19 mouse cellular contexts compared by ENCODE assay signal in the genomic region with DNA sequence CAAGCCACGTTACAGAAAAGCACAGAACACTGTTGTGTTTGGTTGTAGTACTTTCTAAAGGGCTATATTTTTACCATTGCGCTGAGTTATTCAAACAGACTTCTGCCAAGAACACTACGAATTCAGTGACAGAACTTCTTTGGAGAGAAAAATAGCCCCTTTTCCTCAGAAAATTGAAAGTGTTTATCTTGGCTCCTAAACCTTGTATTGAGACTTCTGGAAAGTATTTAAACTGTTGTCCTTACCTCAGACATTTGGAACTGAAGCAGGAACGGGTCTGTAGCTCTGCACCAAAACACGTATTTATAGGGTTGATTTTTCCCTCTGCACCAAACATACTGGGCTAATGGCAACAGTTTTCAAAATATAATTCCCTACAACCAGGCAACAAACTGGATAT.
DNase-seq lines count a peak whose midpoint lies in the region; ATAC-seq lines count a peak whose summit lies in the region.
"Had no signal": no experiment of that assay in that cellular context is flagged by ENCODE, and none has a peak within 500 bp of the region (broad histone marks: within the 10 kb centered on the region; RNA-seq: fewer than 3 reads in every experiment).

No protein-coding gene starts in this region.

- H3K27me3 ChIP-seq in embryonic facial prominence, embryonic 14.5 days (replicated peaks; ENCODE audit: control insufficient read depth, insufficient read depth, low read length), result no peaks in the 10 kb centered on the region
- no peaks in the 10 kb centered on the region for H3K27me3 ChIP-seq in embryonic facial prominence, embryonic 10.5 days (replicated peaks; ENCODE audit: low read depth, poor library complexity, severe bottlenecking)
- H3K27me3 ChIP-seq in intestine, embryonic 14.5 days (replicated peaks; ENCODE audit: control insufficient read depth, insufficient read depth, low read length), result no peaks in the 10 kb centered on the region
- no peaks in the 10 kb centered on the region for H3K27me3 ChIP-seq in intestine, embryonic 15.5 days (replicated peaks)
- H3K27me3 ChIP-seq in lung, embryonic 15.5 days, result no peaks in the 10 kb centered on the region
- H3K27me3 ChIP-seq in stomach, embryonic 16.5 days (ENCODE audit: control insufficient read depth, insufficient read depth, low read length), result no peaks in the 10 kb centered on the region
- H3K27me3 ChIP-seq: hindbrain, embryonic 12.5 days had no signal

- peak overlapping the region; percentile 39 for H3K27ac ChIP-seq in embryonic facial prominence, embryonic 14.5 days (replicated peaks; ENCODE audit: low read depth, low read length)
- no peak overlapping the region for H3K27ac ChIP-seq in embryonic facial prominence, embryonic 10.5 days (replicated peaks)
- 0 out of 2 replicates have a peak overlapping the region, but pooled peaks have one; percentile 4 for H3K27ac ChIP-seq in intestine, embryonic 14.5 days (ENCODE audit: low read depth)
- H3K27ac ChIP-seq in intestine, embryonic 15.5 days, result no peak overlapping the region
- 0 out of 2 replicates have a peak overlapping the region, but pooled peaks have one; percentile 5 for H3K27ac ChIP-seq in lung, embryonic 15.5 days
- peak overlapping the region; percentile 49 for H3K27ac ChIP-seq in stomach, embryonic 16.5 days (ENCODE audit: low read length)
- H3K27ac ChIP-seq: hindbrain, embryonic 12.5 days; liver, embryonic 14.5 days had no signal

- DNase-seq in embryonic facial prominence, embryonic 14.5 days (ENCODE audit: low spot score), result peak; percentile 79
- no peak for DNase-seq in embryonic facial prominence, embryonic 10.5 days (ENCODE audit: low spot score)
- DNase-seq in intestine, embryonic 14.5 days (ENCODE audit: low spot score), result no peak
- DNase-seq in lung, postnatal 10 days, result no peak
- DNase-seq in thymus, adult 18-20 months, result no peak
- DNase-seq: adrenal gland, adult 8-10 months; cerebellum, adult 9-10 months; gastrocnemius, postnatal 36 days; heart, postnatal 14 days; lung, postnatal 36 days; right cerebral cortex, postnatal 25 days; thymus, postnatal 36 days had no signal

- no peaks in the 10 kb centered on the region; the same call in 1 of the 2 replicates for H3K4me1 ChIP-seq in embryonic facial prominence, embryonic 14.5 days (ENCODE audit: control insufficient read depth, insufficient read depth, low read length)
- peaks cover 9% of the 10 kb centered on the region for H3K4me1 ChIP-seq in embryonic facial prominence, embryonic 10.5 days
- H3K4me1 ChIP-seq in intestine, embryonic 14.5 days (replicated peaks; ENCODE audit: control insufficient read depth, insufficient read depth, low read length), result peaks cover 5% of the 10 kb centered on the region
- H3K4me1 ChIP-seq in intestine, embryonic 15.5 days (replicated peaks), result no peaks in the 10 kb centered on the region
- no peaks in the 10 kb centered on the region for H3K4me1 ChIP-seq in lung, embryonic 15.5 days
- peaks cover 7% of the 10 kb centered on the region; the same call in 1 of the 2 replicates for H3K4me1 ChIP-seq in stomach, embryonic 16.5 days (ENCODE audit: control insufficient read depth, insufficient read depth, low read length)

- H3K4me2 ChIP-seq in embryonic facial prominence, embryonic 14.5 days (ENCODE audit: low read depth, low read length), result no peak overlapping the region
- no peak overlapping the region for H3K4me2 ChIP-seq in intestine, embryonic 14.5 days (ENCODE audit: low read length)
- no peak overlapping the region for H3K4me2 ChIP-seq in intestine, embryonic 15.5 days (replicated peaks)
- H3K4me2 ChIP-seq in lung, embryonic 15.5 days, result no peak overlapping the region
- H3K4me2 ChIP-seq in stomach, embryonic 16.5 days (ENCODE audit: low read depth, low read length), result no peak overlapping the region
- H3K4me2 ChIP-seq: hindbrain, embryonic 12.5 days had no signal

- no peaks in the 10 kb centered on the region for H3K36me3 ChIP-seq in embryonic facial prominence, embryonic 14.5 days (ENCODE audit: control insufficient read depth, insufficient read depth, low read length)
- H3K36me3 ChIP-seq in embryonic facial prominence, embryonic 10.5 days (replicated peaks), result no peaks in the 10 kb centered on the region
- no peaks in the 10 kb centered on the region for H3K36me3 ChIP-seq in intestine, embryonic 14.5 days (ENCODE audit: control insufficient read depth, insufficient read depth, low read length)
- no peaks in the 10 kb centered on the region for H3K36me3 ChIP-seq in intestine, embryonic 15.5 days
- H3K36me3 ChIP-seq in lung, embryonic 15.5 days, result no peaks in the 10 kb centered on the region
- no peaks in the 10 kb centered on the region for H3K36me3 ChIP-seq in stomach, embryonic 16.5 days (ENCODE audit: control insufficient read depth, insufficient read depth, low read length)
- H3K36me3 ChIP-seq: hindbrain, embryonic 12.5 days had no signal

- H3K9ac ChIP-seq in embryonic facial prominence, embryonic 14.5 days (ENCODE audit: low read depth, low read length), result no peak overlapping the region
- no peak overlapping the region for H3K9ac ChIP-seq in intestine, embryonic 14.5 days (ENCODE audit: low read length)
- H3K9ac ChIP-seq in intestine, embryonic 15.5 days, result no peak overlapping the region
- H3K9ac ChIP-seq in lung, embryonic 15.5 days, result no peak overlapping the region
- no peak overlapping the region for H3K9ac ChIP-seq in stomach, embryonic 16.5 days (ENCODE audit: low read length)
- H3K9ac ChIP-seq: hindbrain, embryonic 12.5 days; liver, embryonic 14.5 days had no signal

- 45% methylated on average over 5 of the region's 5 CpGs for WGBS in embryonic facial prominence, embryonic 14.5 days
- WGBS in embryonic facial prominence, embryonic 10.5 days, result 82% methylated on average over 5 of the region's 5 CpGs
- 37% methylated on average over 5 of the region's 5 CpGs for WGBS in intestine, embryonic 14.5 days
- 53% methylated on average over 5 of the region's 5 CpGs for WGBS in intestine, embryonic 15.5 days
- 46% methylated on average over 5 of the region's 5 CpGs for WGBS in lung, embryonic 15.5 days
- 47% methylated on average over 5 of the region's 5 CpGs for WGBS in stomach, embryonic 16.5 days

- ATAC-seq in embryonic facial prominence, embryonic 14.5 days (ENCODE audit: low read depth), result 0 out of 2 replicates have a peak, but pooled peaks have one; percentile 22
- ATAC-seq in intestine, embryonic 14.5 days (replicated peaks; ENCODE audit: low FRiP score, low TSS enrichment, low read depth), result no peak
- ATAC-seq in intestine, embryonic 15.5 days, result no peak
- no peak for ATAC-seq in lung, embryonic 15.5 days (ENCODE audit: borderline replicate concordance, extremely low read depth, low FRiP score, low TSS enrichment)
- ATAC-seq in stomach, embryonic 16.5 days (ENCODE audit: insufficient read depth, low FRiP score), result no peak
- ATAC-seq: forebrain, embryonic 16.5 days; midbrain, embryonic 16.5 days had no signal

- no peak overlapping the region for H3K4me3 ChIP-seq in embryonic facial prominence, embryonic 14.5 days (ENCODE audit: low read depth, low read length)
- H3K4me3 ChIP-seq in embryonic facial prominence, embryonic 10.5 days, result no peak overlapping the region
- no peak overlapping the region for H3K4me3 ChIP-seq in intestine, embryonic 14.5 days (ENCODE audit: low read depth, low read length)
- H3K4me3 ChIP-seq in intestine, embryonic 15.5 days (replicated peaks), result no peak overlapping the region
- no peak overlapping the region for H3K4me3 ChIP-seq in lung, embryonic 15.5 days
- H3K4me3 ChIP-seq in stomach, embryonic 16.5 days (replicated peaks; ENCODE audit: low read length), result no peak overlapping the region
- H3K4me3 ChIP-seq: hindbrain, embryonic 12.5 days had no signal

- H3K9me3 ChIP-seq in embryonic facial prominence, embryonic 14.5 days (ENCODE audit: control insufficient read depth, low read length), result no peaks in the 10 kb centered on the region
- H3K9me3 ChIP-seq in embryonic facial prominence, embryonic 10.5 days, result no peaks in the 10 kb centered on the region
- no peaks in the 10 kb centered on the region for H3K9me3 ChIP-seq in intestine, embryonic 14.5 days (ENCODE audit: control insufficient read depth, low read length)
- no peaks in the 10 kb centered on the region for H3K9me3 ChIP-seq in intestine, embryonic 15.5 days
- H3K9me3 ChIP-seq in lung, embryonic 15.5 days, result no peaks in the 10 kb centered on the region
- H3K9me3 ChIP-seq in stomach, embryonic 16.5 days (replicated peaks; ENCODE audit: control insufficient read depth, low read length), result no peaks in the 10 kb centered on the region
- H3K9me3 ChIP-seq: hindbrain, embryonic 12.5 days had no signal

Comparison
In these comparisons a context has a peak if more than half of its experiments do, and no peak if none do; other contexts are left out.
1. H3K27ac ChIP-seq: peak in embryonic facial prominence, embryonic 14.5 days (single experiment), intestine, embryonic 14.5 days (single experiment), lung, embryonic 15.5 days (single experiment) and stomach, embryonic 16.5 days (single experiment); none in embryonic facial prominence, embryonic 10.5 days (single experiment) and intestine, embryonic 15.5 days (single experiment).